Mouse (Mus musculus): Measurements from ENCODE around the gene Cox8c. TPM values are rescaled to one million over a fixed set of nuclear protein-coding genes. Genes with fewer than 3 reads are reported as not detected.

The Cox8c gene
- not detected in 2 replicates for polyA plus RNA-seq (2015; fragmentation: Nextera tagmentation; extraction: Ambion mirVana)

DNA sequence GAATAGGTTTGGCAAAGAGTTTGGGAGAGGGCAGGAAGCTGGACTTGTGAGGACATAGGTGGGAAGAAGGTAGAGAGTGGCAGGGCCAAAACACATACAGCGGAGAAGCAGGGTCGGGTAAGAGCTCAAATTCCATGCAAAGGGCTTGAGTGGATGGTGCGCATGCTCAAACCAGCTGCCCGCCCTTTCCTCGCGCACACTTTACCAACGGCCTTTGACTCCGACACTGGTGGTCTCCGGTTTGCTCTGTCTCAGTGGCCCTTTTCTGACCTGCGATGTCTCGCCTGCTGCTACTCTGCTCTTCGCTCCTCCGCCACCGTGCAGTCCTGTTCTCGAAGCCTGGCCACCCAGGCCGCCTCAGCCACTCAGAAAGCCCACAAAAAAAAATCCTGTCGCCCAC, at the start of gene Cox8c:
Gene Cox8c, plus strand, starts transcription at position 226 of the 400 bp plus-strand sequence.
- DNase-seq (ENCODE audit: low spot score), result no peak

DNA sequence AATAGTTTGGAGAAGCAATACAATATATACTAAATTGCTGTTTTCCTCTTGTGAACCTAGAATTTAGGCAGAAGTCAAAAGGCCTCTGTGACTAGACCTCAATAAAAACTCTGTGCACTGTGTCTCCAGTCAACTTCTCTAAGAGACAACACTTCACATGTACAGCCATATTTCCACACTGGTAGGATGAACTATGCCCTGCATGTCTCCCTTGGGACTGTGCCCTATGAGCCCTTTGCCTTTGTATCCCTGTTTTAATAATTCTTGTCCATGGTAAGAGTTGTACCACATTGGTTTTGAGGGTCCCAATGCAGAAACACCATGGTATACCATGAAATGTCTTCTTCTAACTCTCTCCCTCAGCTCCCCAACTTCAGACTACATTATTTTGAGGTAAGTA, 38.3 kb upstream of the Cox8c start:
- DNase-seq (ENCODE audit: low spot score), result no peak

GRCm38 (mm10) chr12:102869802-102870201, 29.3 kb upstream of the Cox8c start:
- DNase-seq (ENCODE audit: low spot score), result no peak

GRCm38 (mm10) chr12:102870527-102870926, 28.6 kb upstream of the Cox8c start:
- DNase-seq (ENCODE audit: low spot score), result no peak

- DNase-seq (ENCODE audit: low spot score), result peak; percentile 47
Observed at GRCm38 (mm10) chr12:102877301-102878030, 21.6 kb upstream of the Cox8c start.

GRCm38 (mm10) chr12:102878031-102878823, 20.9 kb upstream of the Cox8c start, which contains the start of gene Btbd7:
Gene Btbd7, minus strand, starts transcription at chr12:102878471.
- peak; percentile 98 for DNase-seq (ENCODE audit: low spot score)

DNA sequence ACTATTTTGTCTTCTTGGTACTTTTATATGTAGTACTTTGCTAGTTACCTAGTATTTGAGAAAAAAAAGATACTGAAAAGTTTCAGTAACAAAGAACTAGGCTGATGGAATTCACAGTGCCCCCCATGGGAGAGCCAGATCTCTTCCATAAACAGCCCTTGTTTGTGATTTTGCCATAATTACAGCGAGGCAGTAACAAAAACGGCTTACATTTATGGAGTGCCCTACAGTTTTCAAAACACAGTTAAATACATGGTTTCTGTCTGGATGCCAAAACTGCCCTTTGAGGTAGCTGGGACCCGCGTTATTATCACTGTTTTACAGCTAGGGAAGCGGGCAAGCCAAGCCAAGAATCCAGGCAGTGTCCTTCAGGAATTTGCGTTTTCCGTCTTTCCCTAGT, 20.2 kb upstream of the Cox8c start:
- DNase-seq (ENCODE audit: low spot score), result no peak

- DNase-seq (ENCODE audit: low spot score), result peak; percentile 29
Observed at GRCm38 (mm10) chr12:102885735-102886134, 13.4 kb upstream of the Cox8c start.

- DNase-seq (ENCODE audit: low spot score), result no peak
Observed at GRCm38 (mm10) chr12:102887366-102887765, 11.8 kb upstream of the Cox8c start.

GRCm38 (mm10) chr12:102888568-102888967, 10.5 kb upstream of the Cox8c start:
- no peak for DNase-seq (ENCODE audit: low spot score)

- no peak for DNase-seq (ENCODE audit: low spot score)
Observed at GRCm38 (mm10) chr12:102908191-102908590, 9.1 kb downstream of the Cox8c start.

GRCm38 (mm10) chr12:102916073-102916472, 17.0 kb downstream of the Cox8c start:
- no peak for DNase-seq (ENCODE audit: low spot score)

DNA sequence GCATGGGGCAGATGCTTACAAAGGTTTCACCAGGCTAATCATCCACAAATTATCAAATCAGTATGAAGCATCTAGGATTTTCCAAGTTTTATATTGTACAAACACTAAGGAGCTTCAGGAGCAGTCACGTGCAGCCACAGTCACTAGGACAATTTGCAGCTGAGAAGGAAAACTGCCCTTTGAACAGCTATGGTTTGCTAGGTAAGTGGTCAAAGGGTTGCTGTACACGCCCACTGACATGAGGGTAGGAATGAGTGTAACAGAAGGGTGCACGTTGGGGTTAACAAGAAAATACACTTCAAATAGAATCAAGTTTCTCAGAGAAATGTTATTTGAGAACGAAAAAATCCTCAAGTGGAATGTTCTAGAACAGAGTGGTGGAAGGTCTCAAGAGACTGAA, 30.6 kb downstream of the Cox8c start:
- DNase-seq (ENCODE audit: low spot score), result no peak

GRCm38 (mm10) chr12:102930335-102930734, 31.2 kb downstream of the Cox8c start:
- DNase-seq (ENCODE audit: low spot score), result no peak

- DNase-seq (ENCODE audit: low spot score), result no peak
Observed at GRCm38 (mm10) chr12:102930789-102931188, 31.7 kb downstream of the Cox8c start.

DNA sequence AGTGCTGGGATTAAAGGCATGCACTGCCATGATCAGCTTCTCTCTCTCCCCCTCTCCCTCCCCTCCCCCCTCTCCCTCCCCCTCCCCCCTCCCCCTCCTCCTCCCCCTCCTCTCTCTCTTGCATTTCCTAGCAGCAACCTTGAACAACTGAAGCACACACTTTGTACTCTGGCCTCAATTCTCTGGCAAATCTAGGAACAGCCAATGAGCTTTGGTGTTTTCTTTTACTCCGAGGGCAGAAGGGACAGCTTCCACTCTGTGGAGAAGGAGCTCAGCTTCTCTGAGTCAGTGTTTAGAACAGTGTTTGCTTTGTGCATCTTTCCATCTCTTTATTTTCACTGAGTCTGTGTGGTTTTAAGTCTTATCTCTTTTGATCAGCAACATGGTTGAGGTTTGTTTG, 36.8 kb downstream of the Cox8c start:
- no peak for DNase-seq (ENCODE audit: low spot score)

GRCm38 (mm10) chr12:102945571-102945970, 46.5 kb downstream of the Cox8c start:
- no peak for DNase-seq (ENCODE audit: low spot score)

DNA sequence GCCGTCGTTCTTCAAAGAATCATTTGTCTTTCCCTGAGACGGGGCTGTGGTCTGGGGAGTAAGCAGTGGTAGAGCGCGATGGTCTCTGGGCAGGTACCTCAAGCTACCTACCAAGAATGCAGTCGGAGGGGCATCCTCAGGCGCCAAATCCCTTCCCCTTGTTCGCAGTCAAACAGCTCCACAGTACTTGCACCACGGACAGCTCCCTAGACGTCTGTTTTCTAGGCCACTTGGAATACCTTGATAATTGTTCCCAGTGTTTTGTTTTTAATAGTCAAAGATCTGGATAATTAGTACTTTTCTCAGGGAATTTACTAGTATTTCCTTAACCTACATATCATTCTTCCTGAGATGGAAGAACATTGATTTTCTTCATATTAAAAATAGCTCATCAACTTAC, 48.7 kb downstream of the Cox8c start:
- no peak for DNase-seq (ENCODE audit: low spot score)

- no peak for DNase-seq (ENCODE audit: low spot score)
Observed at GRCm38 (mm10) chr12:102948778-102949394, 49.8 kb downstream of the Cox8c start, which contains the start of gene Unc79. Gene Unc79, plus strand, starts transcription at chr12:102948859.

DNA sequence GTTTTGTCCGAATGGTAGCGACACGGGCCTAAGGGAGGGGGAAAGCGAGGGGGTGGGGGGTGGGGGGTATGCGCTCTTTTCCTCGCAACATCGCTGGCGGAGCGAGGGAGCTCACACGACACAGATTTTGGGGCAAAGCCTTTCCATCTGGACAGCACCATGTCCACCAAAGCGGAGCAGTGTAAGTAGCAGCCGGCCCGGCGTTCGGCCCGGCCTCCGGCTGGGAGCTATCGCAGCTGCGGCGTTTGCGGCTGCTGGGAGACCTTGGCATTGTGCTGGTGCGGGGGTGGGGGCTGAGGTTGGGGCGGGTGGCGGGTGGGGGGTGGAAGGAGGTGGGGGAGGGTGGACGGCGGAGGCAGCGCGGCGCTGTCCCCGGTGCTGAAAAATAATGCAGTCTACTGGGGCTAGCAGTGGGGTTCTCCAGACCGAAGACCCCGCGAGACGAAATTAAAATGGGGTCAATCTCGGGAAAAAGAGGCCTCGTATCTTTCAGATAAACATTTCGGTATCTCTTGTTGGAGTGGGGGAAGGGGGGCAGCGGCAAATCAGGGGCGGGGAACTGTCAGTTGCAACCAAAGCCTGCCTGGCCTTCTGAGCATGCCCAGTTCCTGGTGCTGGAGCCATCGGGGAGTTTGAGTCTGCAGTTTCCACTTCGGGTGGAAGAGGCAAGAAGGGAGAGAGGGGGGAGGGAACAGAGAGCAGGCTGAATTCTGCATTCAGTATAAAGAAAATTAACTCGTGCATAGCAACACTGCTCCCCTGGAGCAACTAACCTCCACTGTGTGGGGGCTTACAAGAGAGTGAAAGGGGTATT, 50.5 kb downstream of the Cox8c start:
- DNase-seq (ENCODE audit: low spot score), result no peak

Data from thymus, postnatal 0 days (tissue).